Mouse (Mus musculus): ENCODE measurements around the gene Nod1. TPM values are rescaled to one million over a fixed set of nuclear protein-coding genes. Genes with fewer than 3 reads are reported as not detected.

The Nod1 gene
- polyA plus RNA-seq, 1 experiment from 2014 or later, result 4.8 TPM

DNA sequence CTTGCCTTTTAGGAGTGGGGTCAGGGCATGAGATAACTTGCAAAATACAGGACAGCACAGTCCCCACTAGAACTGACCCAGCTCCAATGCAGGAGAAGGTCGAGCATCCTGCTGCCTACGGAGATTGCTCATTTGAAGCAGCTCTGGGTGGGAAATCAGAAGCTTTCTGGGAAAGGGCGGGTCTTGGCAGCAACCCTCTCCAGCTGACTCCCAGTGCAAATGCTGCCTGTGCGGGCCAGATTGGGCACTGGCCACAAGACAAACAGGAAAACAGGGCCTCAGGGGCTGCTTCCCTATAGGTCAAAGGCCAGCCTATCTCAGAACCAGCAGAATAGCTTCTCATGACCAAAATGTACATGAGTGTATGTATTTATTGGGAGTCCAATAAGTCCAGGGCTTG, 32.8 kb downstream of the Nod1 start:
- Histone ChIP-seq H3K4me3 (ENCODE audit: low read length) (no peak overlapping the region), H3K9me3 (ENCODE audit: control insufficient read depth, low read length) (no peaks in the 10 kb centered on the region), H3K27ac (ENCODE audit: low read length) (no peak overlapping the region), H3K4me1 (ENCODE audit: control insufficient read depth, insufficient read depth, low read length) (peaks cover 6% of the 10 kb centered on the region; the same call in 1 of the 2 replicates), H3K9ac (ENCODE audit: low read depth, low read length) (no peak overlapping the region), H3K36me3 (ENCODE audit: control insufficient read depth, insufficient read depth, low read length) (0 out of 2 replicates have a peak, but pooled peaks cover 3% of the 10 kb centered on the region), H3K4me2 (ENCODE audit: low read depth, low read length) (no peak overlapping the region), H3K27me3 (replicated peaks; ENCODE audit: control insufficient read depth, insufficient read depth, low read length) (peaks cover 8% of the 10 kb centered on the region; the same call in 1 of the 2 replicates)
- 65% methylated on average over 4 of the region's 4 CpGs for WGBS
- ATAC-seq, result 0 out of 2 replicates have a peak, but pooled peaks have one; percentile 11

DNA sequence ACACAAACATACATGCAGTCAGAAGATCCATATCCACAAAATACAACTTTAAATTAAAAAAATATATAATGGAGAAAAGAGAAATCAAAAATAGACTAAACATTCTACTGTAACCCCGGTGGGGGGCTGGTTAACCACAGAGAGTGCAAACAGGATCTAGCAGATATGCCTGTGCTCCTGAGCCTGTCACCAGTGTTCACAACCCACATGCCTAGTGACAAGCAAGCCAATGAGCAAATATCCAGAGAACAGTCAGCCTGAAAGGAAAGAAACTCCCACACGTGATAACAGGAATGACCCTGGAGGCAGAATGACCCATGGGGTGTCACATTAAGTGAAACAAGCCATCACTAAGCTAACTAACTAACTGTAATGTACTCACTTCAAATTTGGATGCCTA, 35.9 kb downstream of the Nod1 start:
- H3K4me3 ChIP-seq (ENCODE audit: low read length), result no peak overlapping the region
- H3K9ac ChIP-seq (ENCODE audit: low read depth, low read length), result no peak overlapping the region
- H3K27me3 ChIP-seq (replicated peaks; ENCODE audit: control insufficient read depth, insufficient read depth, low read length), result no peaks in the 10 kb centered on the region
- no peak for ATAC-seq
- H3K4me1 ChIP-seq (ENCODE audit: control insufficient read depth, insufficient read depth, low read length), result peaks cover 6% of the 10 kb centered on the region; the same call in 1 of the 2 replicates
- no peaks in the 10 kb centered on the region for H3K36me3 ChIP-seq (ENCODE audit: control insufficient read depth, insufficient read depth, low read length)
- H3K27ac ChIP-seq (ENCODE audit: low read length), result no peak overlapping the region
- no peak overlapping the region for H3K4me2 ChIP-seq (ENCODE audit: low read depth, low read length)
- 77% methylated on average over 2 of the region's 2 CpGs for WGBS
- H3K9me3 ChIP-seq (ENCODE audit: control insufficient read depth, low read length), result no peaks in the 10 kb centered on the region

DNA sequence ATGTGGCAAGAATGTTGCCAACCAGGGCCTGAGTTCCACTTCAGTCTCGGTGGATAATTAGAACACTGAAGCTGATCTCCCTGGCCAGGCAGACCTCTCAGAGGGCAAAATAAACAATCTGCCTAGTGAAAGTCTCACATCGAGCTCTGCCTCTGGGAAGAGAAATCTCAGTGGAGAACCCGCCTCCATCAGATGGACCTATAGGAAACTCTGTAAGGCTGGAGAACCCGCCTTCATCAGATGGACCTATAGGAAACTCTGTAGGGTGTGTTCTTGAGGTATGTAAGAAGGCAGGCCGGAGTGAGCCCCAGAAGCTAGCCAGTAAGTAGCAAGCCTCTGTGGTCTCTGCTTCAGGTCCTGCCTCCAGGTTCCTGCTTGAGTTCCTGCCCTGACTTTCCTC, 37.5 kb downstream of the Nod1 start:
- ATAC-seq, result no peak
- Histone ChIP-seq H3K4me1 (ENCODE audit: control insufficient read depth, insufficient read depth, low read length) (peaks cover 5% of the 10 kb centered on the region; the same call in 1 of the 2 replicates), H3K36me3 (ENCODE audit: control insufficient read depth, insufficient read depth, low read length) (no peaks in the 10 kb centered on the region), H3K4me2 (ENCODE audit: low read depth, low read length) (no peak overlapping the region), H3K27ac (ENCODE audit: low read length) (no peak overlapping the region), H3K4me3 (ENCODE audit: low read length) (no peak overlapping the region), H3K9me3 (ENCODE audit: control insufficient read depth, low read length) (no peaks in the 10 kb centered on the region), H3K27me3 (replicated peaks; ENCODE audit: control insufficient read depth, insufficient read depth, low read length) (no peaks in the 10 kb centered on the region), H3K9ac (ENCODE audit: low read depth, low read length) (no peak overlapping the region)
- 79% methylated on average over 5 of the region's 5 CpGs for WGBS

DNA sequence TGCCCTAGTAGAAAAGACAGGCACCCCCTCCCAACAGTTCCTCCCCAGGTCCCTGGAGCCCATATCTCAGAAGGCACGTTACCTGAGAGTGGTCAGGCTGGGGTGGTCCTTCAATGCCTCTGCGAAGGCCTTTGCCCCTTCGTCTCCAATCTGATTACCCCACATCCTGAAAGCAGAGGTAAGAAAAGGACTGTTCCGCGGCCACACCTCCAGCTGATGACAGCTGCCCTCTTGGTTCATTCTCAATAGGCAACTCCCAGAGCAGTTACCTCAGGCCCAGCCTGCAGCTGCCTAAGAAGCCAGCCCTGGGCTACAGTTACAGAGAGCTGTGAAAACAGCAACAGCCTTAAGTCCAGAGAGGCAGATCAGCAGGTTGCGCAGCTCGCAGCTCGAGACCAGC, 38.1 kb downstream of the Nod1 start:
- H3K27ac ChIP-seq (ENCODE audit: low read length), result no peak overlapping the region
- no peak overlapping the region for H3K9ac ChIP-seq (ENCODE audit: low read depth, low read length)
- no peak for ATAC-seq
- WGBS, result 90% methylated on average over 8 of the region's 8 CpGs
- no peaks in the 10 kb centered on the region for H3K9me3 ChIP-seq (ENCODE audit: control insufficient read depth, low read length)
- H3K36me3 ChIP-seq (ENCODE audit: control insufficient read depth, insufficient read depth, low read length), result no peaks in the 10 kb centered on the region
- no peak overlapping the region for H3K4me2 ChIP-seq (ENCODE audit: low read depth, low read length)
- H3K4me1 ChIP-seq (ENCODE audit: control insufficient read depth, insufficient read depth, low read length), result no peaks in the 10 kb centered on the region
- no peaks in the 10 kb centered on the region for H3K27me3 ChIP-seq (replicated peaks; ENCODE audit: control insufficient read depth, insufficient read depth, low read length)
- no peak overlapping the region for H3K4me3 ChIP-seq (ENCODE audit: low read length)

DNA sequence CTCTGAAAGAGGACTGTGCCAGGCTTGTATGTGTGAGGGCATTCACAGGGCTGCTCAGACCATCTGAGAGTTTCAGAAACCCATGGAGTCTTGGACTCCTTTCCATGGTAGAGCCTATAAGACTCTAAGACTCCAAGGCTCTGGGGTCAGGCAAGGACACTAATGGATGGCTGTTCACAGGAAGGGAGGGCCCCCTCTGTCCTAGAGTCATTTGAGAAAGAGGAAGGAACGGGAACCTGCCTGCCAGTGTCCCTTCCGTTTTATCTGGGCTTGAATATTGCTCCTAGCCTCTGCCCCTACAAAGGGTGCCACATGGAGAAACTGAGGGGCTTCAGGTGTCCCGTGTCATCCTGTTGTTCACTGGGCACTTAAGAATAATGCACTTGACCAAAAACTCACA, 38.5 kb downstream of the Nod1 start:
- WGBS, result 76% methylated on average over 3 of the region's 3 CpGs

DNA sequence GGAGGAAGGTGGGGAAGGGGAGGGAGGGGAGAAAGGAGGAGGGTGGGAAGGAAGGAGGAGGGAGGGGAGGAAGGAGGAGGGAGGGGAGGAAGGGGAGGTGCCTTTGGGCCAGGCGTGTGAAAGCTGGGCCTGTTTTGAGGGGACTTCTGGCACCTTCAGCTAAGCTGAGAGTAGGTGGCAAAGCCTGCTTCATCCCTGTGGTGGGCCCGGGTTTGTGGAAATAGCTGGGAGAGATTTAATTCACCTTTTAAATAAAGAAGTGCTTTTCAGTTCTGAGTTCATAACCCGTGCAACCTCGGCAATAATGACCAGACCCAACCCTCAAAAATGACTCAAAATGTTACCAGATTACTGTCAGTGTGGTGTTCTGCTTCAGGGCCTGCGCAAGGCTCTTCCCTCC, 39.2 kb downstream of the Nod1 start:
- 82% methylated on average over 5 of the region's 5 CpGs for WGBS
- Histone ChIP-seq H3K27me3 (replicated peaks; ENCODE audit: control insufficient read depth, insufficient read depth, low read length) (no peaks in the 10 kb centered on the region), H3K27ac (ENCODE audit: low read length) (no peak overlapping the region), H3K36me3 (ENCODE audit: control insufficient read depth, insufficient read depth, low read length) (no peaks in the 10 kb centered on the region), H3K4me3 (ENCODE audit: low read length) (no peak overlapping the region), H3K9me3 (ENCODE audit: control insufficient read depth, low read length) (no peaks in the 10 kb centered on the region), H3K4me2 (ENCODE audit: low read depth, low read length) (no peak overlapping the region), H3K9ac (ENCODE audit: low read depth, low read length) (no peak overlapping the region), H3K4me1 (ENCODE audit: control insufficient read depth, insufficient read depth, low read length) (no peaks in the 10 kb centered on the region)
- ATAC-seq, result no peak

More for the DNA sequence above, 38.5 kb downstream of the Nod1 start:
- no peak for ATAC-seq
- no peak overlapping the region for H3K4me2 ChIP-seq (ENCODE audit: low read depth, low read length)
- no peaks in the 10 kb centered on the region for H3K36me3 ChIP-seq (ENCODE audit: control insufficient read depth, insufficient read depth, low read length)
- H3K4me3 ChIP-seq (ENCODE audit: low read length), result no peak overlapping the region
- no peaks in the 10 kb centered on the region for H3K27me3 ChIP-seq (replicated peaks; ENCODE audit: control insufficient read depth, insufficient read depth, low read length)
- no peak overlapping the region for H3K9ac ChIP-seq (ENCODE audit: low read depth, low read length)
- H3K4me1 ChIP-seq (ENCODE audit: control insufficient read depth, insufficient read depth, low read length), result no peaks in the 10 kb centered on the region
- no peaks in the 10 kb centered on the region for H3K9me3 ChIP-seq (ENCODE audit: control insufficient read depth, low read length)
- H3K27ac ChIP-seq (ENCODE audit: low read length), result no peak overlapping the region

DNA sequence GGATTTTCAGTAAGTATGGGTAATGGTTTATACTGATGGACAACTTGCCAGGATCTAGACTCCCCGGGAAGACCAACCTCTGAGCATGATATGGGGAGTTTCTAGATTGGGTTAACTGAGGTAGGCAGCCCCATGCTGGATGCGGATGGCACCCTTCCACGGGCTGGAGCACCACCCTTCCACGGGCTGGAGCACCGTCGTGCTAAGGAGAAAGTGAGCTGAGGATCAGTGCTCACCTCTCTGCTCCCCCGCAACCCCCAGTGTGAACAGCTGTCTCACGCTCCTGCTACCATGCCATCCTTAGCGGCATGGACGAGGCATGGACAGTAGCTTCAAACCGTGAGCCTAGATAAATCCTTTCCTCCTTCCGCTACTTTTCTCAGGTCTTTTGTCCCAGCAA, 39.9 kb downstream of the Nod1 start:
- no peak for ATAC-seq
- Histone ChIP-seq H3K4me2 (ENCODE audit: low read depth, low read length) (no peak overlapping the region), H3K36me3 (ENCODE audit: control insufficient read depth, insufficient read depth, low read length) (no peaks in the 10 kb centered on the region), H3K4me3 (ENCODE audit: low read length) (no peak overlapping the region), H3K9ac (ENCODE audit: low read depth, low read length) (no peak overlapping the region), H3K9me3 (ENCODE audit: control insufficient read depth, low read length) (no peaks in the 10 kb centered on the region), H3K4me1 (ENCODE audit: control insufficient read depth, insufficient read depth, low read length) (no peaks in the 10 kb centered on the region), H3K27ac (ENCODE audit: low read length) (no peak overlapping the region), H3K27me3 (replicated peaks; ENCODE audit: control insufficient read depth, insufficient read depth, low read length) (no peaks in the 10 kb centered on the region)
- WGBS, result 92% methylated on average over 12 of the region's 12 CpGs

DNA sequence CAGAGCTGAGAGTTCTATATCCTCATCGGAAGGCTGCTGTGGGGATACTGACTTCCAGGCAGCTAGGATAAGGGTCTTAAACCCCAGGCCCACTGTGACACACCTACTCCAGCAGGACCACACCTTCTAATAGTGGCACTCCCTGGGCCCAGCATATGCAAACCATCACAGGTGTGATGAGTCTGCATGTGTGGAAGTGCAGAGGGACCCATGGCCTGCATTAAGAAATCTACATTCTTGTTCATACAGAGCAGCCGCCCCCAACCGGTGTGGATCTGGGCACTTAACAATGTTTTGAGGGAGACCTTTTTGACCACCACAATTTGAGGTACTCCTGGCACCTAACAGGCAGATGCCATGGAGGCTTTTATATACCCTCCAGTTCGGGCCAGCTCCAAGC, 40.8 kb downstream of the Nod1 start:
- WGBS, result 95% methylated on average over 4 of the region's 4 CpGs
- no peak for ATAC-seq

DNA sequence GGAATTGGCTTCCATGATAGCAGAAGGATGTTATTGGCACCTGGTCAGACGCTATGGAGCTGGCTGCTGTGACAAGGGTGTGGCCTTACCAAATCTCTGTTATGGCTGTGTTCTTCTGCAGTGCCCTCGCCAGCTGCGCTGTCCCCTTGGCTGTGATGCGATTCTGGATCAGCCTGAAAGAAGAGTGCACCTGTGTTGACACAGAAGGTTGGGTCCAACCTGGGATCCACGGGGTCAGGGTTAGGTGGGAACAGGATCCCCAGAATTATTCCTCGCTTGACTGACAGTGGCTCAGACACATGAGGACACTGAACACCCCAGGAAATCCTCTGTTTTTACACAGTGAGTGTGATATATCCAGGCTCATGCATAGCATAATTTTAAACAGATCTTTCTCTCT, 44.5 kb downstream of the Nod1 start:
- Histone ChIP-seq H3K27me3 (replicated peaks; ENCODE audit: control insufficient read depth, insufficient read depth, low read length) (no peaks in the 10 kb centered on the region), H3K4me1 (ENCODE audit: control insufficient read depth, insufficient read depth, low read length) (no peaks in the 10 kb centered on the region), H3K9ac (ENCODE audit: low read depth, low read length) (no peak overlapping the region), H3K36me3 (ENCODE audit: control insufficient read depth, insufficient read depth, low read length) (no peaks in the 10 kb centered on the region), H3K9me3 (ENCODE audit: control insufficient read depth, low read length) (no peaks in the 10 kb centered on the region), H3K4me3 (ENCODE audit: low read length) (no peak overlapping the region), H3K4me2 (ENCODE audit: low read depth, low read length) (no peak overlapping the region), H3K27ac (ENCODE audit: low read length) (no peak overlapping the region)
- WGBS, result 77% methylated on average over 6 of the region's 6 CpGs
- ATAC-seq, result no peak

More for the DNA sequence above, 40.8 kb downstream of the Nod1 start:
- Histone ChIP-seq H3K9ac (ENCODE audit: low read depth, low read length) (no peak overlapping the region), H3K27me3 (replicated peaks; ENCODE audit: control insufficient read depth, insufficient read depth, low read length) (no peaks in the 10 kb centered on the region), H3K36me3 (ENCODE audit: control insufficient read depth, insufficient read depth, low read length) (no peaks in the 10 kb centered on the region), H3K4me3 (ENCODE audit: low read length) (no peak overlapping the region), H3K4me1 (ENCODE audit: control insufficient read depth, insufficient read depth, low read length) (no peaks in the 10 kb centered on the region), H3K4me2 (ENCODE audit: low read depth, low read length) (no peak overlapping the region), H3K27ac (ENCODE audit: low read length) (no peak overlapping the region), H3K9me3 (ENCODE audit: control insufficient read depth, low read length) (no peaks in the 10 kb centered on the region)

DNA sequence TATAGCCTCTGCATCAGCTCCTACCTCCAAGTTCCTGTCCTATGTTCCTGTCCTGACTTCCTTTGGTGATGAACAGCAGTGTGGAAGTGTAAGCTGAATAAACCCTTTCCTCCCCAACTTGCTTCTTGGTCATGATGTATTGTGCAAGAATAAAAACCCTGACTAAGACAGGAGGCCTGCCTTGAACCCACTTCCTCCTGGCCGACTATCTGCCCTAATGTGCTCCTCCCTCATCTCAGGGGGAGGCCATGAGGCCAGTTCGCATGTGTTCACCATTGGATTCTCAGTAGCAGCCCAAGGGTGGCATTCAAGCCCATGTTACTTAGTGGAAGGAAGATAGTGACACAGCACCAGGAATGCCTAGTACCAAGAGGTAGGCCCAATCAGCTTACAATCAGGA, 45.5 kb downstream of the Nod1 start:
- H3K4me1 ChIP-seq (ENCODE audit: control insufficient read depth, insufficient read depth, low read length), result no peaks in the 10 kb centered on the region
- WGBS, result 81% methylated on average over 2 of the region's 2 CpGs

More for the DNA sequence above, 45.5 kb downstream of the Nod1 start:
- no peak overlapping the region for H3K4me2 ChIP-seq (ENCODE audit: low read depth, low read length)
- H3K9ac ChIP-seq (ENCODE audit: low read depth, low read length), result no peak overlapping the region
- no peak overlapping the region for H3K4me3 ChIP-seq (ENCODE audit: low read length)
- H3K9me3 ChIP-seq (ENCODE audit: control insufficient read depth, low read length), result no peaks in the 10 kb centered on the region
- no peaks in the 10 kb centered on the region for H3K27me3 ChIP-seq (replicated peaks; ENCODE audit: control insufficient read depth, insufficient read depth, low read length)
- H3K36me3 ChIP-seq (ENCODE audit: control insufficient read depth, insufficient read depth, low read length), result no peaks in the 10 kb centered on the region
- no peak overlapping the region for H3K27ac ChIP-seq (ENCODE audit: low read length)
- ATAC-seq, result no peak
